Mouse (Mus musculus): Measurements from ENCODE around the gene Mcrip2.

Mcrip2 gene

DNA sequence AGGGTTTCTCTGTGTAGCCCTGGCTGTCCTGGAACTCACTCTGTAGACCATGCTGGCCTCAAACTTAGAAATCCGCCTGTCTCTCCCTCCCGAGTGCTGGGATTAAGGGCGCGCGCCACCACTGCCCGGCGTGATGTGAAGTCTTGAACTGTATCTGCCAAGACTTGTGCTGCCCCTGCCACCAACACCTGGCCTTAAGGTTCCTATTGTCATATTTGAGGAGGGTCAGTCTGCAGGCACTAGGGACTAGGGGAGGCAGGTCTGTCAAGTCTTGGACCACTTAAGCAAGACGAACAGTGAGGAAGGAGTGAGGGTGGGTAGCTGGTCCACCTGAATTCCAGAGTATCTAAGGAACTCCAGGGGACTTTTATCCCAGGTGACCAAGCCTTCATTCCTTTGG, 934 bp upstream of the Mcrip2 start:
- in situ Hi-C loops (cut with MboI; ENCODE audit: low pct_unique_long_range_greater_than_20kb in 1 of 2, low sequenced_read_pairs in 2 of 2, unreplicated experiment in 1 of 2), result no loop called here

DNA sequence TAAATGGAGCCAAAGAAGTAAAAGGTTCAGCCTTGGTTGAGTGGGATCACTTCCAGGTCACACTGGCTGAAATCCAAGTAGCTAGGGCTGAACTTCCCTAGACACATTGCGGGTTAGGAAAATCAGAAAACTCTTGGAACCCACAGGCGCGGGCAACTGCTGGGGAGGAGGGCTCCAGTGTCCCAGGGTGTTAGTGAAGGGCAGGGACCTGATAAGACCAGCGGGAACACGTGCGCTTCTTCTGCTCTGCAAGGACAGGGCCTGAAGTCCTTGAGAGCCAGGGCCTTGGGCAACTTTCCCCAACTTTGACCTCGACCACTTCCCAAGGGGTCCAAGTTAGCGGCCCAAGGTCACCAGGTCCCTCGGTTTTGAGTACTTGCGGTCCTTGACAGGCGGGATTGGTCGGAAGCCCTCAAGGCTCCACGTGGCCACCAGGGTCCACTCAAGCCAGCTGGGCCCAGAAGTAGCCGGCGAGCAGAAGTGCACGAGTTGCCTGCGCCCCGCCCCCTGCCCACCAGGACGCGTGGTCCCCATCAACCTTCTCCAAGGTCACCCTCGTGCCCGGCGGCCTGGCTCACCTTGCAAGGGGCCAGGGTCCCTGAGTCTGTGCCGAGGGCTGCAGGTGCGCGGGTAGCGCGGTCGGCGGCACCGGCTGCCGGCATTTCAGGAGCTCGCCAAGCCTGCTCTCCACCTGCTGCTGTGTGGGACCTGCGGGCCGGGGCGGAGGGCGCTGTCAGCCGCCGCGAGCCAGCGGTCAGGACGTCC, 546 bp downstream of the Mcrip2 start:
- in situ Hi-C loops (cut with MboI; ENCODE audit: low pct_unique_long_range_greater_than_20kb in 1 of 2, low sequenced_read_pairs in 2 of 2, unreplicated experiment in 1 of 2), result no loop called here

DNA sequence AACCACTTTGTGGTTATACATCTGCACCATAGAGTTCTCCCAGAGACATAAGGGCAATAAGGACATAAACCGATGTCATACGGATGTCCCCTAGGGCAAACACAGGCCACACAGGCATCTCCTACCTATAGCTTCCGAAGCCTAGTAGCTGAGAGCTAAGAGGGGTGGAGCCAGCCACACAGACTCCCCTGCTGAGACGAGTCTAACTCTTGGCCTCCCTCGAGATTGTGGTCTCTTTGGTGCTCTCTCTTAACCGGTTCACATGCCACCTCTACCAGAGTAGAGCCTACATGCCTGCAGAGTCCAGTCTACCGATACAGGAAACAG, 1.1 kb downstream of the Mcrip2 start:
- in situ Hi-C loops (cut with MboI; ENCODE audit: low pct_unique_long_range_greater_than_20kb in 1 of 2, low sequenced_read_pairs in 2 of 2, unreplicated experiment in 1 of 2), result no loop called here

DNA sequence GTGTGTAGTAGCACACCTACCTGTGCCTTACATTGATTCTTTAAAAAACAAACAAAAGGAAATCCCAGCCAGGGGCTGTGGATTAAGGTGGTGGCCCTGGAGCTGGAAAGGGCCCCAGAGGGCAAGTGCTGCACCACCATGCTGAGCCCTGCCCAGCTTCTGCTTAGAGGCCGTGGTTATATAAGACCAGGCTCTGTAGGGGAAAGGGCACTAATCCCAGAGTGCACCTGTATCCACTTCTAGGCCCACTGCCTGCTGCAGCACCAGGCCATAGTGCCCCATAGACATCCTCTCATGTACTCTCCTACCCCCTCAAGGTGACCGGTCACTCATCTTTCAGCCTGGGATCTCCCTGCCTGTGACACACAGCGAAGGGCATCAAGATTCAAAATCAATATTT, 2.4 kb downstream of the Mcrip2 start:
- in situ Hi-C loops (cut with MboI; ENCODE audit: low pct_unique_long_range_greater_than_20kb in 1 of 2, low sequenced_read_pairs in 2 of 2, unreplicated experiment in 1 of 2), result no loop called here

GRCm38 (mm10) chr17:25865288-25865687, 3.3 kb downstream of the Mcrip2 start:
- in situ Hi-C loops (cut with MboI; ENCODE audit: low pct_unique_long_range_greater_than_20kb in 1 of 2, low sequenced_read_pairs in 2 of 2, unreplicated experiment in 1 of 2), result no loop called here

DNA sequence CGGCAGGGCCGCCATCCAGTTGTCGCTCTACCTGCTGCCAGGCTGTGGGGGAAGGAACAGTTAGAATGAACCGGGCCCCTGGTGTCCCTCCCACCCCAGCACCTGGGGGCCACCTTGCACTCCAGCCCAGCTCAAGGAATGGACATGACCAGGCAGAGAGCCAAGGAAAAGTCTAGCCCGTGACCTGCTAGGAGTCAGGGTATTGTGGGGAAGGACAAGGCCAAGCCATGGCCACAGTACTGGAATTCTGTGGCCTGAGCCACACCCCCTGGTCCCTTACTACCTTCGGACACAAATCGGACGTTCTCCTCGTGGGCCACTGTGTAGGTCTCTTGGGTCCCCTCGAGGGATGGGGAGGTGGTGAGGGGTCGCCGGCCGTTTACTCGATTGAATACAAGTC, 4.3 kb downstream of the Mcrip2 start:
- in situ Hi-C loops (cut with MboI; ENCODE audit: low pct_unique_long_range_greater_than_20kb in 1 of 2, low sequenced_read_pairs in 2 of 2, unreplicated experiment in 1 of 2), result no loop called here

GRCm38 (mm10) chr17:25863681-25864080, 4.9 kb downstream of the Mcrip2 start:
- in situ Hi-C loops (cut with MboI; ENCODE audit: low pct_unique_long_range_greater_than_20kb in 1 of 2, low sequenced_read_pairs in 2 of 2, unreplicated experiment in 1 of 2), result no loop called here

- in situ Hi-C loops (cut with MboI; ENCODE audit: low pct_unique_long_range_greater_than_20kb in 1 of 2, low sequenced_read_pairs in 2 of 2, unreplicated experiment in 1 of 2), result no loop called here
These were observed 6.6 kb downstream of the Mcrip2 start for GRCm38 (mm10) chr17:25861704-25862612.

GRCm38 (mm10) chr17:25860832-25861703, 7.5 kb downstream of the Mcrip2 start, which contains the start of gene Wdr90:
Wdr90 (minus strand) TSS chr17:25861501.
- in situ Hi-C loops (cut with MboI; ENCODE audit: low pct_unique_long_range_greater_than_20kb in 1 of 2, low sequenced_read_pairs in 2 of 2, unreplicated experiment in 1 of 2), result no loop called here

GRCm38 (mm10) chr17:25860229-25860628, 8.3 kb downstream of the Mcrip2 start:
- in situ Hi-C loops (cut with MboI; ENCODE audit: low pct_unique_long_range_greater_than_20kb in 1 of 2, low sequenced_read_pairs in 2 of 2, unreplicated experiment in 1 of 2), result no loop called here

GRCm38 (mm10) chr17:25844396-25844901, 24.1 kb downstream of the Mcrip2 start, which contains the start of gene Rhot2:
Rhot2 (minus strand) TSS chr17:25844851.
- in situ Hi-C loops (cut with MboI; ENCODE audit: low pct_unique_long_range_greater_than_20kb in 1 of 2, low sequenced_read_pairs in 2 of 2, unreplicated experiment in 1 of 2), result no loop called here

- in situ Hi-C loops (cut with MboI; ENCODE audit: low pct_unique_long_range_greater_than_20kb in 1 of 2, low sequenced_read_pairs in 2 of 2, unreplicated experiment in 1 of 2), result no loop called here
These were observed 24.7 kb downstream of the Mcrip2 start for GRCm38 (mm10) chr17:25843636-25844395.

DNA sequence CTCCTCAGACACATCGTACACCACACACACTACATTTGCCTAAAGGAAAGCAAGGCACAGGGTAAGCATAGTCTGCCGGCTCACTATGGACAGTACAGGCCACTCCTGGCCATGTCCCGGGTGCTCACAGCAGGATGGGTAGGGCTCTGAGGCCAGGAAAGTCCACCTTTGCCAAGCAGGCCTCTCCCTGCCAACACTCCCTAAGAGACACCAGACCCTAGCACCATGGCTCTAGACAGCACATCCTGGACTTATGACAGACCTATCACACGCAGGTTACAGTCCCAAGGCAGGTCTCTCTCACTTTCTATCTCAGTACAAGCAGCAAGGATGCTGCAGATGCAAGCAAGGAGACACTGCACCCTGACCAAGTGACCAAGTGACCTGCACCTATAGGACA, 25.4 kb downstream of the Mcrip2 start:
- in situ Hi-C loops (cut with MboI; ENCODE audit: low pct_unique_long_range_greater_than_20kb in 1 of 2, low sequenced_read_pairs in 2 of 2, unreplicated experiment in 1 of 2), result no loop called here

DNA sequence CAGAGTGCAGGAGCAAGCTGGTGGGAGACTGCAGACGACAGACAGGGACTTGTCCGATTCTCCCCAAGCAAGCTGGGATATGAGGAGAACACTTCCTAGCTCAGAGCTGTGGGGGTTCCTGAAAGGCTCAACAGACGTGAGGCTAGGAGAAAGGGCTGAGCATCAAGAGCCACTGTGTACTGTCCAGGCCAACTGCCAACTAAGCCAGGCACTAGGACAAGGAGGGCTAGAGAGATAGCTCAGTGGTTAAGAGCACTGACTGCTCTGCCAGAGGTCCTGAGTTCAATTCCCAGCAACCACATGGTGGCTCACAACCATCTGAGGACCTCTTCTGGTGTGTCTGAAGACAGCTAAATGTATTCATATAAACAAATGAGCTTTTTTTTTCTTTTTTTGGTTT, 26.1 kb downstream of the Mcrip2 start:
- in situ Hi-C loops (cut with MboI; ENCODE audit: low pct_unique_long_range_greater_than_20kb in 1 of 2, low sequenced_read_pairs in 2 of 2, unreplicated experiment in 1 of 2), result no loop called here

DNA sequence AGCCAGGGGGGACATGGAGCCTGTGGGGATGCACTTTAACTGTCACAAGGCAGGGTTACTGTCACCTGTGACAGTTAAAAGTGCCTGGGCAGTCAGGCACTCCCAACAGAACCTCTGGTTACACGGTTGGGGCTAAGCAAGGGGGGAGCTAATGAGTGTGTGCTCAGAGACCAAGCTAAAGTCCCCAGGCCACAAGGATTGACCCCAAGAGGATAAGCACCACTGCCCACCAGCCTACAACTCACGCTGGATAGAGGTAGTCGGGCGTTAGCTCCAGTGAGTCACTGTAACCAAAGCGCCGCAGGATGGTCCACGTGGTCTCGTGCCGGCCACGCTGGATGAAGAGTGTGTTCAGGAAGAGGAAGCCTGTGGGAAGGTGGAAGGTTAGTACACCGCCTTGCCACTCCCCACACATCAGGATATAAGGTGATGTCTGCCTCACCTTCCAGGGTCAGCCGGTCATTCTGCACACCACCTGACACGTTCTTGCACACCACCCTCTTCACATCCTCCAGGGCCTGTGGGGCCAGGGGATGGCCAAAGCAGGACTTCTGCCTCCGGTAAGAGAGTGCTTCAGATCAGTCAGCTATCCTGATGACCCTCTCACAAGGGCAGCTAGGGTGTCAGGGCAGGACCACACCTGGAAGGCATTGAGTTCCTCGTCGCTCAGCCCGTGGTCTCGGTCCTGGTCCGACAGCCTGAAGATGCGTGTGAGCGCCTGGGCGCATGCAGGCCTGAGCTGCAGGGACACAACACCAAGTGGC, 27.3 kb downstream of the Mcrip2 start, which contains the start of gene Gm20683:
Gene Gm20683, minus strand, starts transcription at position 647 of the 764 bp plus-strand sequence.
- in situ Hi-C loops (cut with MboI; ENCODE audit: low pct_unique_long_range_greater_than_20kb in 1 of 2, low sequenced_read_pairs in 2 of 2, unreplicated experiment in 1 of 2), result no loop called here

GRCm38 (mm10) chr17:25840519-25840918, 28.0 kb downstream of the Mcrip2 start:
- in situ Hi-C loops (cut with MboI; ENCODE audit: low pct_unique_long_range_greater_than_20kb in 1 of 2, low sequenced_read_pairs in 2 of 2, unreplicated experiment in 1 of 2), result no loop called here

All from mouse embryonic stem cell (cell line).